Mouse (Mus musculus): ENCODE data around the gene Fam178b.

DNA sequence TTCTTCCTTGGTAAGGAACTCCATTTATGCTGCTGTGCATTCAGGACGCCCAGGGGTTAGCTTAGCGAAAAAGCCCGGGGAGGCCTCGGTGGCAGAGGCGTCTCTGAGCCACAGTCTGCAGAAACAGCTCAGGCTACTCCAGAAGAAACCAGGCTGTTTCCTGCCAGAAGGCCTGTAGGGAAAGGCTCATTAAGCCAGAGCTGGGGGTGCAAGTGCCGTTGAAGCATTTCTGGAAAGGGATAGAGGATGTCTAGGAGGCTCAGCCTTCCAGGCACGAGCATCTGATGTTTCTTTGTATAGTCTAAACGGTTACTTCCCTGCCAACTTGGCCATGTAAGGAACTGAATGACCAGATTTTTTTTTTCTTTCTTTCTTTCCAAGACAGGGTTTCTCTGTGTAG, 54.4 kb downstream of the Fam178b start:
- TF ChIP-seq CTCF (conservative IDR thresholded peaks at IDR 0.05; ENCODE audit: low read length) = no peak
- TF ChIP-seq NANOG (IDR thresholded peaks at IDR 0.05; ENCODE audit: borderline replicate concordance, low read length) = no peak

All from E14TG2a.4 (cell line).